Mouse (Mus musculus): ENCODE results near the gene Siah2.

Gene Siah2

GRCm38 (mm10) chr3:58671616-58672250 is 20.5 kb downstream of the Siah2 start:
- peak in 1 of 2 experiments; percentile 38 for DNase-seq (ENCODE audit: low read depth in 1 of 2, low spot score in 2 of 2)

- no peak for DNase-seq (ENCODE audit: low read depth in 1 of 2, low spot score in 2 of 2)
Measured at GRCm38 (mm10) chr3:58663970-58664369, 28.2 kb downstream of the Siah2 start.

DNA sequence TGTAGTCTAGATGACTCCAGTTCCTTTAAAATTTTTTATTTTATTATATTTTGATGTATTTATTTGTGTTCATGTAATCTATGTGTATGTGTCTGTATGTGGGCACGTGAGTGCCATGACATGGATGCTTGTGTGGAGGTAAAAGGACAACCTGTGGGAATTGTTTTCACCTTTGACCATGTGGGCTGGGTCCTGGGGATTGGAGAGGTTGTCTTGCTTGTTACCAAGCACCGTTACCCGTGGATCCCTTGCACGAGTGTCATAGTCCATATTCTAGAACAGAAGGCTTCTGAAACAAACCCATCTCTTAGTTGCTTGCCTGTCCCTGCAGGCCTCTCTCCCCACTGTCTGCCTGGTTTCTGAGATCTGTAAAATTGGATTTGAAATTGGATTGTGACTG is 31.6 kb downstream of the Siah2 start:
- no peak for DNase-seq (ENCODE audit: low read depth in 1 of 2, low spot score in 2 of 2)

DNA sequence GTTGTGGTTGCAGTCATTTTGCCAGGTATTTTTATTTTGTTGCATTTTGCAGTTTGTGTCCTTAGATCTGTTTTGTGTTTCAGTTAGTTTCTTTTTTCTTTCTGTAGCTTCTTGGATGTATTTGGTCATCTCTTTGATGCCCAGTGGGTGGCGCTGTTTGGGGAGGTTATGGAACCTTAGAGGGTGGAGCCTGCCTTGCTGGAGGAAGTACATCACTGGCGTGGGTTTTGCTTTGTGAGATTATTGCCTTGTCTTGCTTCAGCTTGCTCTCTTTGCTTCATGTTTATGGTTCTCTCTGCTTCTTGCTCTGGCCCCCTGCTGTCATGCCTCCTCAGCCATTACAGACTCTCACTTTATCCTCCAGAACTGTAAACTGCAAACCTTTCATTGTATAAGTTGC is 34.8 kb downstream of the Siah2 start:
- peak; percentile 41 to 73 for DNase-seq (ENCODE audit: low read depth in 1 of 2, low spot score in 2 of 2)

GRCm38 (mm10) chr3:58655362-58656130 is 36.7 kb downstream of the Siah2 start:
- peak in 1 of 2 experiments; percentile 41 for DNase-seq (ENCODE audit: low read depth in 1 of 2, low spot score in 2 of 2)

- no peak for DNase-seq (ENCODE audit: low read depth in 1 of 2, low spot score in 2 of 2)
Measured at GRCm38 (mm10) chr3:58653907-58654306, 38.3 kb downstream of the Siah2 start.

DNA sequence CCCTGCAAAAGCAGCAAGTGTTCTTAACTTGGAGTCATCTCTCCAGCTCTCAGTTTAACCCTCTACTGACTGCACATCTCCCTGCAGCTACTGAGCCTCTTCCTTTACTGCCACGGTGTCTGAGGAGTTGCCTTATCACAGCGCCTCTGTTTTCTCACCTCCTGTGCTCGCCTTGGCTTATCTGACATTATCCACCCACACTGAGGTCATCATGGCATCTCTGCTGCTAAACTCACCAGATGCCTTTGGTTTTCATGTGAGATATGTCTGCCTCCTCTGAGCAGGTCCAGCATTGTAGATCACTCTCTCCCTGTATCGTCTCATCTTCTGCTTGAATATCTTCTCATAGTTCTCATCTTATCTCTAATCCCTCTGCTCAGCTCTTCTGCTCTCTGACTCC is 41.9 kb downstream of the Siah2 start:
- no peak for DNase-seq (ENCODE audit: low read depth in 1 of 2, low spot score in 2 of 2)

GRCm38 (mm10) chr3:58647179-58647578 is 45.0 kb downstream of the Siah2 start:
- no peak for DNase-seq (ENCODE audit: low read depth in 1 of 2, low spot score in 2 of 2)

- DNase-seq (ENCODE audit: low read depth in 1 of 2, low spot score in 2 of 2) = no peak
Measured at GRCm38 (mm10) chr3:58646180-58646579, 46.0 kb downstream of the Siah2 start.

- DNase-seq (ENCODE audit: low read depth in 1 of 2, low spot score in 2 of 2) = no peak
Measured at GRCm38 (mm10) chr3:58636406-58637295, 55.5 kb downstream of the Siah2 start, which contains the start of gene Erich6. Gene Erich6, minus strand, starts transcription at chr3:58637207.

GRCm38 (mm10) chr3:58631693-58632092 is 60.5 kb downstream of the Siah2 start:
- no peak for DNase-seq (ENCODE audit: low read depth in 1 of 2, low spot score in 2 of 2)

GRCm38 (mm10) chr3:58624981-58625380 is 67.2 kb downstream of the Siah2 start:
- DNase-seq (ENCODE audit: low read depth in 1 of 2, low spot score in 2 of 2) = no peak

All from monocyte, adult 2 months (primary cell).